Mouse (Mus musculus) lung, adult 10 weeks (tissue): ENCODE results near the gene Pycr2. TPM values are rescaled to one million over a fixed set of nuclear protein-coding genes. Genes with fewer than 3 reads are reported as not detected.

Experiments
- polyA plus RNA-seq: library from polyadenylated mRNA; stranded (reverse); fragments of 350-450 nt; fragmentation: Illumina TruSeq; extraction: RNeasy Lipid Tissue Mini Kit (QIAGEN cat#74804); gene quantifications from one replicate; pipeline ENCODE4 v1.2.3, GENCODE M21; 2014; ENCODE audit warnings: low read depth, low replicate concordance; ENCODE audit not compliant: insufficient read depth

The Pycr2 gene
- 38.1 TPM for polyA plus RNA-seq

DNA sequence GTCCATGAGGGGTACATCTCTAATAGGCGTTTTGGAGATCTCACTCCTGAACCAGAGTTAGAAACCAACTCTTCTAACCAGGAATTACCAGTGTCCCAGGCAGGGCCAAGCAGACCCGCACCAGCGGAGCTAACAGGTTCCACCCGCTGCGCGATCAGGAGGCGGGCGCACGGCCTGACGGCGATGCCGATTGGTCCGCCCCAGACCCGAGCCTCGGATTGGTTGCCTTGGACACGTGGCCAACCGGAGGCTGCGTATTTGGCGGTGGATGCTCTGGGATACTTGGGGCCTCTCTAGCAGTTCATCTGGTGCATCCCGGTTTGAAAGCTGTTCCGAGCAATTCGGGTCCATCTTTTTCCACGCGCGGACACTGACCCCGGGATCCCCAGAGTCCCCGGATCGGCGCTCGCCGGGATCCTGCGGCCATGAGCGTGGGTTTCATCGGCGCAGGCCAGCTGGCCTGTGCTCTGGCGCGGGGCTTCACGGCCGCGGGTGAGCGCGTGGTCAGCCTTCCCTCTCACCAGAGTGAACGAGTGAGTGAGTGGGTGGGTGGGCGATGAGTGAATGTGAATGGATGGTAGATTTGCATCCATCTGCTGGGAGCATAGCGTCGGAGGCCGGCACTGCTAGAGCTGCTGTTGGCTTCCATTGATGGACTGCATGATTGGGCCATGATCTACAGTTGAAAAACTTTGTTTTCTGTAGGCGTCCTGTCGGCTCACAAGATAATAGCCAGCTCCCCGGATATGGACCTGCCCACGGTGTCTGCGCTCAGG is at the start of gene Pycr2:
Gene Pycr2 (plus strand): TSS at position 255 of the 776 bp plus-strand sequence.

GRCm38 (mm10) chr1:180892808-180893207 is 11.3 kb upstream of the Pycr2 start, which contains the start of gene Lefty2:
Gene Lefty2 (plus strand): TSS chr1:180893108.

GRCm38 (mm10) chr1:180934467-180935419 is 30.6 kb downstream of the Pycr2 start, which contains the start of gene Lefty1:
Gene Lefty1 (plus strand): TSS chr1:180935022.

DNA sequence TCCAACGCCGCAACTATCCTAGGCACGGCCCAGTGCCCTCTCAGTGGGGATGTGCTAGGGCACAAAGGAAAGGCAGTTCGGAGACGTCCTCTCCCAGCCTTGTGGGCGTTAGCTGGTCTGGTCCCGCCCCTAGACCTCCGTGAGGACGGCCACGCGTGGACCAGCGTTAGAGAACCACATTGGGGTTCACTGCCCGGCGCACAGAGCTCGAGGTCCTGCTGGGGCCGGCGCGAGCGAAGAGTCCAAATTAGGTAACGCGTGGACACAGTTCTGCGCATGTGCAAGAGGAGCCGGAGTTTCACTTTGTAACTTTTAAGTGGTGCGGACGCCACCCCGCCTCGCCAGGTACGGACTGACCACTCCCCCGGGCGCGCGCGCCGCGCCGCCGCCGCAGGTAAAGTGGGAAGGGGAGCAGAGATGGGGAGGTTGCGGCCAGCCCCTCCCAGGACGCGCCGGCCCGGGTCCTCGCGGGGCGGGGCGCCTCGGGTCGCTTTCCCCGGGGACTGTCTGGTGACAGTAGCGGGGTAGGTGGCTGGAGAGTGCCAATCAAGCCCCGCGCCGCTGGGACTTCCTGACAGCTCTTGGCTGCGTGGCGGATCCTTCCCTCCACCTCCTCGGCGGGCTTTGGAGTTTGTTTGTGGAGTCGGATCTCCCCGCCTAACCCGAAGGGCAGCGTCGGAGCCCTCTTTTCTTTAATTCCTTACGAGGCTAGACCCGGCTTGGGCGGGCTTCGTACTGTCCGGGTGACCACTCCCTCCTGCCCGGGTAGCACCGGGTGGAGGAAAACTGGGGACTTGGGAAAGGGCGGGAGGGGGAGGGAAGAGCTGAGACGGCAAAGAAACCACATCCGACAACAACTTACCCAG is 38.3 kb downstream of the Pycr2 start, which contains the start of gene Tmem63a:
Gene Tmem63a (plus strand): TSS at position 179 of the 866 bp plus-strand sequence.

Other genes starting within 250 kb of the Pycr2 start
- gene Mixl1, start 207.3 kb upstream of the Pycr2 start, polyA plus RNA-seq: not detected
- gene Acbd3, start 178.2 kb upstream of the Pycr2 start, polyA plus RNA-seq: 15.9 TPM
- gene H3f3a, start 90.3 kb upstream of the Pycr2 start, polyA plus RNA-seq: 964 TPM
- gene Sde2, start 53.2 kb upstream of the Pycr2 start, polyA plus RNA-seq: 8.4 TPM
- gene Lefty2, start 11.2 kb upstream of the Pycr2 start, polyA plus RNA-seq: not detected
- 4.6 TPM for gene Lefty1, start 30.7 kb downstream of the Pycr2 start, polyA plus RNA-seq
- gene Tmem63a, start 38.1 kb downstream of the Pycr2 start, polyA plus RNA-seq: 24.2 TPM
- 142 TPM for gene Ephx1, start 116.6 kb downstream of the Pycr2 start, polyA plus RNA-seq
- not detected for gene 9130409I23Rik, start 146.9 kb downstream of the Pycr2 start, polyA plus RNA-seq
- gene Nvl, start 239.9 kb downstream of the Pycr2 start, polyA plus RNA-seq: 5.4 TPM
- 52.9 TPM for gene Cnih4, start 240.4 kb downstream of the Pycr2 start, polyA plus RNA-seq